Mouse (Mus musculus) heart, adult 10 weeks (tissue): Measurements from ENCODE around the gene Krtap19-3. TPM values are rescaled to one million over a fixed set of nuclear protein-coding genes. Genes with fewer than 3 reads are reported as not detected.

Experiments used
- polyA plus RNA-seq: library from polyadenylated mRNA; stranded (reverse); fragments of 350-450 nt; fragmentation: Illumina TruSeq; extraction: RNeasy Lipid Tissue Mini Kit (QIAGEN cat#74804); gene quantifications from one replicate; pipeline ENCODE4 v1.2.3, GENCODE M21; 2014; ENCODE audit warnings: low read depth, low replicate concordance

The Krtap19-3 gene
- not detected for polyA plus RNA-seq

GRCm38 (mm10) chr16:88877938-88878337 is at the start of gene Krtap19-3:
Krtap19-3 (minus strand) TSS chr16:88878038.

GRCm38 (mm10) chr16:88896357-88896756 is 18.5 kb upstream of the Krtap19-3 start, which contains the start of gene Krtap19-5:
Krtap19-5 (minus strand) TSS chr16:88896457.

GRCm38 (mm10) chr16:88884989-88885388 is 7.2 kb upstream of the Krtap19-3 start, which contains the start of gene Krtap19-4:
Krtap19-4 (minus strand) TSS chr16:88885089.

GRCm38 (mm10) chr16:88874169-88874568 is 3.7 kb downstream of the Krtap19-3 start, which contains the start of gene Krtap19-2:
Krtap19-2 (minus strand) TSS chr16:88874269.

GRCm38 (mm10) chr16:88869311-88869710 is 8.5 kb downstream of the Krtap19-3 start, which contains the start of gene Krtap19-1:
Krtap19-1 (minus strand) TSS chr16:88869411.

Other genes with a start within 250 kb of the Krtap19-3 start
- not detected for gene Krtap26-1, start 230.2 kb downstream of the Krtap19-3 start, polyA plus RNA-seq
- gene Krtap27-1, start 206.4 kb downstream of the Krtap19-3 start, polyA plus RNA-seq = not detected
- not detected for gene 2310061N02Rik, start 170.1 kb downstream of the Krtap19-3 start, polyA plus RNA-seq
- not detected for gene Krtap13-1, start 149.2 kb downstream of the Krtap19-3 start, polyA plus RNA-seq
- gene Krtap13, start 126.4 kb downstream of the Krtap19-3 start, polyA plus RNA-seq = not detected
- gene 2310034C09Rik, start 119.2 kb downstream of the Krtap19-3 start, polyA plus RNA-seq = not detected
- not detected for gene 2310057N15Rik, start 103.8 kb downstream of the Krtap19-3 start, polyA plus RNA-seq
- gene Gm5965, start 100.1 kb downstream of the Krtap19-3 start, polyA plus RNA-seq = not detected
- not detected for gene Gm20741, start 65.8 kb downstream of the Krtap19-3 start, polyA plus RNA-seq
- gene Krtap15, start 57.8 kb downstream of the Krtap19-3 start, polyA plus RNA-seq = not detected
- gene Krtap14, start 51.9 kb downstream of the Krtap19-3 start, polyA plus RNA-seq = not detected
- gene Krtap19-1, start 8.6 kb downstream of the Krtap19-3 start, polyA plus RNA-seq = not detected
- not detected for gene Krtap19-2, start 3.8 kb downstream of the Krtap19-3 start, polyA plus RNA-seq
- gene Krtap19-4, start 7.1 kb upstream of the Krtap19-3 start, polyA plus RNA-seq = not detected
- not detected for gene Krtap19-5, start 18.4 kb upstream of the Krtap19-3 start, polyA plus RNA-seq
- not detected for gene Krtap19-9b, start 54.2 kb upstream of the Krtap19-3 start, polyA plus RNA-seq
- not detected for gene Krtap16-3, start 84.8 kb upstream of the Krtap19-3 start, polyA plus RNA-seq
- not detected for gene Krtap22-2, start 132.7 kb upstream of the Krtap19-3 start, polyA plus RNA-seq
- gene Gm10229, start 137.2 kb upstream of the Krtap19-3 start, polyA plus RNA-seq = not detected
- not detected for gene Krtap6-1, start 153.7 kb upstream of the Krtap19-3 start, polyA plus RNA-seq
- gene Gm10228, start 163.4 kb upstream of the Krtap19-3 start, polyA plus RNA-seq = not detected
- gene Krtap6-5, start 169.8 kb upstream of the Krtap19-3 start, polyA plus RNA-seq = not detected
- not detected for gene 1110025L11Rik, start 186.0 kb upstream of the Krtap19-3 start, polyA plus RNA-seq
- not detected for gene Krtap6-3, start 206.0 kb upstream of the Krtap19-3 start, polyA plus RNA-seq